8 mouse cellular contexts compared by ENCODE assay signal in genomic region chr15:89453865-89454478, GRCm38 (mm10). TPM values are rescaled to one million over a fixed set of nuclear protein-coding genes. Genes with fewer than 3 reads are reported as not detected.
DNase-seq lines count a peak whose midpoint lies in the region; ATAC-seq and TF ChIP-seq lines count a peak whose summit lies in the region.

TSS of gene Mapk8ip2 (plus strand) at chr15:89453913.

- peak within 1 kb of the TSS; percentile 87 for H3K4me2 ChIP-seq in hindbrain, embryonic 13.5 days
- peak within 1 kb of the TSS; percentile 50 for H3K4me2 ChIP-seq in liver, embryonic 14.5 days (ENCODE audit: low read depth)

- peaks cover 13% of the 10 kb centered on the region for H3K4me1 ChIP-seq in testis, adult 2 months (ENCODE audit: control insufficient read depth, insufficient read depth, low read length)
- peaks cover 43% of the 10 kb centered on the region for H3K4me1 ChIP-seq in hindbrain, embryonic 13.5 days (replicated peaks)
- no peaks in the 10 kb centered on the region for H3K4me1 ChIP-seq in liver, embryonic 14.5 days (replicated peaks; ENCODE audit: control insufficient read depth in 2 of 2, insufficient read depth in 2 of 2, low read length in 1 of 2)

- peak within 1 kb of the TSS; percentile 87 for H3K27ac ChIP-seq in testis, adult 2 months (ENCODE audit: control insufficient read depth, insufficient read depth, low read depth, low read length)
- H3K27ac ChIP-seq in hindbrain, embryonic 13.5 days = peak within 1 kb of the TSS; percentile 90
- H3K27ac ChIP-seq in liver, embryonic 14.5 days = no peak within 1 kb of the TSS

- under 1% methylated on average over 53 of the region's 53 CpGs for WGBS in hindbrain, embryonic 13.5 days
- WGBS in liver, embryonic 14.5 days (ENCODE audit: insufficient replicate concordance) = 2% methylated on average over 53 of the region's 53 CpGs

- peak within 1 kb of the TSS; percentile 88 for H3K9ac ChIP-seq in hindbrain, embryonic 13.5 days
- no peak within 1 kb of the TSS for H3K9ac ChIP-seq in liver, embryonic 14.5 days (replicated peaks)

- H3K36me3 ChIP-seq in testis, adult 2 months (ENCODE audit: control insufficient read depth, insufficient read depth, low read length) = no peaks in the 10 kb centered on the region; the same call in 1 of the 2 replicates
- peaks cover 28% of the 10 kb centered on the region for H3K36me3 ChIP-seq in hindbrain, embryonic 13.5 days
- H3K36me3 ChIP-seq in liver, embryonic 14.5 days (replicated peaks; ENCODE audit: control insufficient read depth, insufficient read depth, low read depth) = no peaks in the 10 kb centered on the region

- ATAC-seq in hindbrain, embryonic 13.5 days (ENCODE audit: low FRiP score) = peak; percentile 85
- no peak for ATAC-seq in liver, embryonic 14.5 days (ENCODE audit: insufficient read depth)

- TF ChIP-seq POLR2A in testis, adult 2 months (IDR thresholded peaks at IDR 0.05; ENCODE audit: control insufficient read depth, low read depth, low read length) = peak; percentile 51

- DNase-seq in adrenal gland, adult 8-10 months = no peak
- DNase-seq in adrenal gland, postnatal 36 days = no peak
- DNase-seq in testis, postnatal 10 days (ENCODE audit: low spot score) = no peak
- no peak for DNase-seq in liver, embryonic 14.5 days (ENCODE audit: low read depth in 3 of 3, low spot score in 3 of 3)
- DNase-seq in right cerebral cortex, postnatal 36 days (ENCODE audit: low spot score in 2 of 2) = peak; percentile 45 to 50
- DNase-seq in gastrocnemius, postnatal 4 days (ENCODE audit: low spot score in 2 of 2) = no peak

- no peaks in the 10 kb centered on the region for H3K27me3 ChIP-seq in testis, adult 2 months (ENCODE audit: control insufficient read depth, insufficient read depth, low read length)
- H3K27me3 ChIP-seq in hindbrain, embryonic 13.5 days = peaks cover 11% of the 10 kb centered on the region; the same call in 1 of the 2 replicates
- H3K27me3 ChIP-seq in liver, embryonic 14.5 days (ENCODE audit: control insufficient read depth, insufficient read depth, low read length) = peaks cover 19% of the 10 kb centered on the region

- no peaks in the 10 kb centered on the region for H3K9me3 ChIP-seq in hindbrain, embryonic 13.5 days
- no peaks in the 10 kb centered on the region for H3K9me3 ChIP-seq in liver, embryonic 14.5 days (ENCODE audit: control insufficient read depth, low read length)

- TF ChIP-seq EP300 in liver, embryonic 14.5 days (IDR thresholded peaks at IDR 0.05; ENCODE audit: low read depth) = no peak

- TF ChIP-seq CTCF in testis, adult 2 months (IDR thresholded peaks at IDR 0.05; ENCODE audit: control insufficient read depth, insufficient read depth, insufficient replicate concordance, low read depth, low read length) = no peak
- TF ChIP-seq CTCF in liver, embryonic 14.5 days (IDR thresholded peaks at IDR 0.05; ENCODE audit: low read depth) = no peak

- H3K4me3 ChIP-seq in testis, adult 2 months (ENCODE audit: control insufficient read depth, low read depth, low read length) = peak within 1 kb of the TSS; percentile 92
- H3K4me3 ChIP-seq in hindbrain, embryonic 13.5 days = peak within 1 kb of the TSS; percentile 72
- peak within 1 kb of the TSS; percentile 8 to 26; a peak in 2 of 4 replicates for H3K4me3 ChIP-seq in liver, embryonic 14.5 days (ENCODE audit: insufficient read depth in 1 of 2, low read depth in 2 of 2, low read length in 2 of 2)

RNA-seq across cellular contexts. Expression of gene Mapk8ip2, which starts in this region (rescaled TPM):
- 10 to 100 TPM; 14.3 to 19.0 (median 15.0) TPM for total RNA-seq in adrenal gland, adult 8-10 months (2022)
- total RNA-seq in adrenal gland, postnatal 36 days (2021) = 1 to 10 TPM; 6.6 to 8.5 TPM
- 31.9 and 34.3 TPM in 2 replicates for polyA plus RNA-seq in testis, adult 2 months (2012; rRNA removed)
- polyA plus RNA-seq in hindbrain, embryonic 13.5 days (2015; fragmentation: Nextera tagmentation; extraction: Ambion mirVana) = 74.0 and 80.1 TPM in 2 replicates
- 0.02 and 0.08 TPM in 2 replicates for polyA plus RNA-seq in liver, embryonic 14.5 days (2012; rRNA removed)
- polyA plus RNA-seq in liver, embryonic 14.5 days (2014; fragmentation: Nextera tagmentation; extraction: Ambion mirVana) = not detected in 2 replicates
- under 1 TPM; 0.31 to 0.32 TPM for total RNA-seq in gastrocnemius, postnatal 4 days (2021)

Comparison
In these comparisons a context has a peak if more than half of its experiments do, and no peak if none do; other contexts are left out.
1. RNA of gene Mapk8ip2 (total RNA-seq): 14.3 to 19.0 TPM in adrenal gland, adult 8-10 months and 6.6 to 8.5 TPM in adrenal gland, postnatal 36 days; 0.31 to 0.32 TPM in gastrocnemius, postnatal 4 days; every median in the first group is over 4 times any median in the second.
2. RNA of gene Mapk8ip2 (polyA plus RNA-seq): 74.0 to 80.1 TPM in hindbrain, embryonic 13.5 days and 31.9 to 34.3 TPM in testis, adult 2 months; 0.02 to 0.08 TPM in liver, embryonic 14.5 days; every median in the first group is over 10 times any median in the second.
3. DNase-seq: peak in right cerebral cortex, postnatal 36 days (2 of 2); none in adrenal gland, adult 8-10 months (single experiment), adrenal gland, postnatal 36 days (0 of 2), testis, postnatal 10 days (single experiment), liver, embryonic 14.5 days (0 of 3) and gastrocnemius, postnatal 4 days (0 of 2).
4. H3K4me3 ChIP-seq: peak in every context shown above with its lines; median percentile 92 in testis, adult 2 months; 72 in hindbrain, embryonic 13.5 days; 17 in liver, embryonic 14.5 days.